Mouse (Mus musculus): ENCODE results near the gene Myf5. TPM values are rescaled to one million over a fixed set of nuclear protein-coding genes. Genes with fewer than 3 reads are reported as not detected.

Gene Myf5
- polyA plus RNA-seq, 2 experiments from 2014 or later: 0.21 TPM; not detected in 1

Other genes starting within 250 kb of the Myf5 start
- not detected for gene Lin7a, start 214.4 kb downstream of the Myf5 start, polyA plus RNA-seq (2017; shearing (Covaris generic))
- under 1 TPM in 1 of 2 experiments, not detected in 1; 0.26 TPM for gene Myf6, start 8.6 kb upstream of the Myf5 start, polyA plus RNA-seq (2017; shearing (Covaris generic))
- gene Ptprq, start 233.9 kb upstream of the Myf5 start, polyA plus RNA-seq (2017; shearing (Covaris generic)): not detected

Measured in activated CD4-positive, CD25-positive, alpha-beta regulatory T cell, adult 4 months (primary cell).